Mouse (Mus musculus) liver, postnatal 0 days (tissue): ENCODE data around the gene 4930455H04Rik. TPM values are rescaled to one million over a fixed set of nuclear protein-coding genes. Genes with fewer than 3 reads are reported as not detected.

ENCODE experiments used
- ATAC-seq: fragments of 200-750 bp; cut with Nextera tagmentation; 2 replicates; pipeline ENCODE4 v1.8.0; 2017; ENCODE audit warnings: mild to moderate bottlenecking, moderate library complexity
- DNase-seq: peaks from one replicate; pipeline ENCODE4 v3.0.0-alpha.2; 2016
- H3K27ac ChIP-seq: fragments of 300-500 bp; sonication (generic); 2 replicates; pipeline ENCODE4 v1.5.1; 2014; ENCODE audit warnings: antibody characterized with exemption, moderate library complexity, mild to moderate bottlenecking, low read depth
- H3K27me3 ChIP-seq: fragments of 300-500 bp; sonication (generic); 2 replicates; pipeline ENCODE4 v1.6.1; 2014; ENCODE audit warnings: low read length, control low read depth, mixed read lengths; ENCODE audit not compliant: insufficient read depth
- H3K36me3 ChIP-seq: fragments of 300-500 bp; sonication (generic); replicated peaks from 2 replicates; pipeline ENCODE4 v1.6.1; 2014; ENCODE audit warnings: mild to moderate bottlenecking, control low read depth, low read length, moderate library complexity, mixed read lengths; ENCODE audit not compliant: insufficient read depth
- H3K4me1 ChIP-seq: fragments of 300-500 bp; sonication (generic); 2 replicates; pipeline ENCODE4 v1.6.1; 2014; ENCODE audit warnings: antibody characterized with exemption, mild to moderate bottlenecking, control low read depth; ENCODE audit not compliant: insufficient read depth
- H3K4me2 ChIP-seq: fragments of 300-500 bp; sonication (generic); 2 replicates; pipeline ENCODE4 v1.6.1; 2014; ENCODE audit warnings: low read depth, mild to moderate bottlenecking, low read length, moderate library complexity, mixed read lengths
- H3K4me3 ChIP-seq: fragments of 300-500 bp; sonication (generic); 2 replicates; pipeline ENCODE4 v1.5.1; 2014; ENCODE audit warnings: low read depth, low read length
- H3K9ac ChIP-seq: fragments of 300-500 bp; sonication (generic); replicated peaks from 2 replicates; pipeline ENCODE4 v1.6.1; 2014; ENCODE audit warnings: mild to moderate bottlenecking, moderate library complexity
- H3K9me3 ChIP-seq: fragments of 300-500 bp; sonication (generic); 2 replicates; pipeline ENCODE4 v1.6.1; 2016; ENCODE audit warnings: mild to moderate bottlenecking, control low read depth, low read length, mixed read lengths
- CTCF ChIP-seq: sonication (generic); IDR thresholded peaks from 2 replicates; pipeline ENCODE4 v1.5.1; 2016; ENCODE audit warnings: antibody characterized with exemption, low read depth
- EP300 ChIP-seq: IDR thresholded peaks from 2 replicates; pipeline ENCODE4 v1.6.1; 2016; ENCODE audit warnings: antibody characterized with exemption, low read depth, mild to moderate bottlenecking
- WGBS: fragments of 180-500 bp; shearing (Covaris S2); extraction: QIAGEN DNeasy Blood & Tissue Kit; methylation state at CpG from one replicate; pipeline ENCODE4 v1.1.7; 2014; ENCODE audit not compliant: insufficient replicate concordance; 5-methylcytosine and 5-hydroxymethylcytosine counted together
- polyA plus RNA-seq: library from polyadenylated mRNA; unstranded; fragments of >200 nt; fragmentation: Nextera tagmentation; extraction: Ambion mirVana; gene quantifications from 2 replicates; pipeline ENCODE4 v1.2.1, GENCODE M21; 2015

Gene 4930455H04Rik
- polyA plus RNA-seq, 1 experiment from 2014 or later = not detected

- ATAC-seq (no peak), DNase-seq (no peak)
- no peaks in the 10 kb centered on the region for H3K4me1 ChIP-seq
- no peak overlapping the region for H3K4me3 ChIP-seq
- TF ChIP-seq CTCF (no peak), EP300 (no peak)
- H3K27me3 ChIP-seq = no peaks in the 10 kb centered on the region
- 74% methylated on average over 10 of the region's 10 CpGs for WGBS
- H3K27ac ChIP-seq = peak overlapping the region; percentile 51; the same call in 1 of the 2 replicates
- no peak overlapping the region for H3K9ac ChIP-seq
- H3K36me3 ChIP-seq = peaks cover 5% of the 10 kb centered on the region; the same call in 1 of the 2 replicates
- no peak overlapping the region for H3K4me2 ChIP-seq
- H3K9me3 ChIP-seq = peaks cover 2% of the 10 kb centered on the region; the same call in 1 of the 2 replicates
Observed at GRCm38 (mm10) chr3:116940804-116941558, 27.1 kb upstream of the 4930455H04Rik start.

GRCm38 (mm10) chr3:116941559-116942117 lies 26.4 kb upstream of the 4930455H04Rik start:
- peaks cover 5% of the 10 kb centered on the region; the same call in 1 of the 2 replicates for H3K36me3 ChIP-seq
- no peak for DNase-seq
- no peak for TF ChIP-seq CTCF
- TF ChIP-seq EP300 = no peak
- peak overlapping the region; percentile 51; the same call in 1 of the 2 replicates for H3K27ac ChIP-seq
- H3K4me1 ChIP-seq = no peaks in the 10 kb centered on the region
- WGBS = 65% methylated on average over 1 of the region's 1 CpGs
- peak; percentile 78 for ATAC-seq
- H3K9me3 ChIP-seq = peaks cover 2% of the 10 kb centered on the region; the same call in 1 of the 2 replicates
- H3K4me2 ChIP-seq = no peak overlapping the region
- no peak overlapping the region for H3K4me3 ChIP-seq
- no peaks in the 10 kb centered on the region for H3K27me3 ChIP-seq
- H3K9ac ChIP-seq = no peak overlapping the region

DNA sequence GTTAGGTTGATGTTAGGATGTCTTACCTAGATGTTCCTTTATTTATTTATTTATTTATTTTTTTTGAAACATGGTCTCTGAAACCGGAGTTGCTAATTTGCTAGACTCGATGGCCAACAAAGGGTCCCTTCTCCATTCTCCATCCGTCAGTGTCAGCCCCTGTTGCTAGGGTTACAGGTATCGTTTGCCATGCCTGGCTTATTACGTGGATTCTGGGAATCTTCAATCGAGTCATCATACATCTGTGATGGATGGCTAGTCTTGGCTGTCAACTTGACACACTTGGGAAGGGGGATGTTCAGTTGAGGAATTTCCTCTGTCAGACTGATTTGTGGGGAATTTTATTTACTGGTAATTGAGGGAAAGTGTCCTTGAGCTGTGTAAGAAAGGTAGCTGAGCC lies 25.3 kb upstream of the 4930455H04Rik start:
- H3K36me3 ChIP-seq = peaks cover 5% of the 10 kb centered on the region; the same call in 1 of the 2 replicates
- peaks cover 2% of the 10 kb centered on the region; the same call in 1 of the 2 replicates for H3K9me3 ChIP-seq
- no peak overlapping the region for H3K27ac ChIP-seq
- no peak overlapping the region for H3K9ac ChIP-seq
- no peak overlapping the region for H3K4me3 ChIP-seq
- H3K4me1 ChIP-seq = no peaks in the 10 kb centered on the region
- TF ChIP-seq EP300 = no peak
- no peak for TF ChIP-seq CTCF
- 82% methylated on average over 6 of the region's 6 CpGs for WGBS
- H3K27me3 ChIP-seq = no peaks in the 10 kb centered on the region
- no peak for ATAC-seq
- DNase-seq = no peak
- no peak overlapping the region for H3K4me2 ChIP-seq

GRCm38 (mm10) chr3:116943422-116943821 lies 24.6 kb upstream of the 4930455H04Rik start:
- Histone ChIP-seq H3K27ac (no peak overlapping the region), H3K4me1 (no peaks in the 10 kb centered on the region), H3K4me2 (no peak overlapping the region), H3K4me3 (no peak overlapping the region), H3K9me3 (peaks cover 2% of the 10 kb centered on the region; the same call in 1 of the 2 replicates), H3K36me3 (peaks cover 5% of the 10 kb centered on the region; the same call in 1 of the 2 replicates), H3K9ac (no peak overlapping the region), H3K27me3 (no peaks in the 10 kb centered on the region)
- no peak for ATAC-seq
- TF ChIP-seq EP300 (no peak), CTCF (no peak)
- DNase-seq = no peak
- 74% methylated on average over 4 of the region's 4 CpGs for WGBS

DNA sequence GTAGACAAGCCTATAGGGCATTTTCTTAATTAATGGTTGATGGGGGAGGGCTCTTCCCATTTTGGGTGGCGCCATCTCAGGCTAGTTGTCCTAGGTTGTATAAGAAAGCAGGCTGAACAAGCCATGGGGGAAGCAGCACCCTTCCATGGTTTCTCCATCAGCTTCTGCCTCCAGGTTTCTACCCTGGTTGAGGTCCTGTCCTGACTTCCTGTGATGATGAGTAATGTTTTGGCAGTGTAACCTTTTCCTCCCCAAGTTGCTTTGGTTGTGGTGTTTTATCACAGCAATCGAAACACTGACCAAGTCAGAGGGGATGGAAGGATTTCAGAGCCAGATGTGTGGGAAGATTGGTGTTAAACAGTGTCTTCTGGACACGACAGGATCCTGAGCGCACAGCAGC lies 21.6 kb upstream of the 4930455H04Rik start:
- TF ChIP-seq EP300 = no peak
- no peak for TF ChIP-seq CTCF
- no peaks in the 10 kb centered on the region for H3K4me1 ChIP-seq
- no peaks in the 10 kb centered on the region for H3K27me3 ChIP-seq
- 64% methylated on average over 4 of the region's 4 CpGs for WGBS
- no peaks in the 10 kb centered on the region for H3K36me3 ChIP-seq
- no peak overlapping the region for H3K27ac ChIP-seq
- no peak for DNase-seq
- no peak overlapping the region for H3K4me2 ChIP-seq
- ATAC-seq = no peak
- no peak overlapping the region for H3K4me3 ChIP-seq
- no peaks in the 10 kb centered on the region for H3K9me3 ChIP-seq
- no peak overlapping the region for H3K9ac ChIP-seq

DNA sequence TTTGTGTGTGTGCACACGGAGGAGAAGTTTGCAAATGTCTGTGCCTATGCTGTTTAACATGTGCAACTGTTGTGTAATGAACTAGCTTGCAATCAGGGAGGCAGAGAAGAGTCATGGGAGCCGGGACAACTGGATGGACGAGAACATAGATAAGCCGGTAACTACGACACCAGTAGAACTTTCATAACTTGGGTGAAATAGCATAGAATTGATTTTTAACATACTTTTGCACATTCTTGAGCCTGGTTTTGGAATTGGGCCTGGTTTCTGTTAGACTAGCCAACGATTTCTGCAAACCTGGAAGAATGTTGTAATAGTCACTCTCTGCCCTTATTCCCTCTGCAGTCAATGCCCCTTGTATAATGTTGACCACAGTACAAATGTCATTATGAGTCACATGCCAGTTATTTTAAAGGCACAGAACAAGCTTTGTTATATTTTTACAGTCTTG lies 17.4 kb upstream of the 4930455H04Rik start:
- 51% methylated on average over 6 of the region's 6 CpGs for WGBS
- ATAC-seq (peak; percentile 95), DNase-seq (peak; percentile 27)
- Histone ChIP-seq H3K27ac (peak overlapping the region; percentile 84), H3K9ac (no peak overlapping the region), H3K4me3 (no peak overlapping the region), H3K4me1 (peaks cover 9% of the 10 kb centered on the region), H3K4me2 (no peak overlapping the region), H3K36me3 (no peaks in the 10 kb centered on the region), H3K27me3 (no peaks in the 10 kb centered on the region), H3K9me3 (no peaks in the 10 kb centered on the region)
- no peak for TF ChIP-seq CTCF
- peak; percentile 91 for TF ChIP-seq EP300
